Mouse (Mus musculus): ENCODE measurements around the gene Faim2. TPM values are rescaled to one million over a fixed set of nuclear protein-coding genes. Genes with fewer than 3 reads are reported as not detected.

The Faim2 gene
- total and polyA plus RNA-seq, 3 experiments, result 0.07 to 0.53 (median 0.39) TPM

DNA sequence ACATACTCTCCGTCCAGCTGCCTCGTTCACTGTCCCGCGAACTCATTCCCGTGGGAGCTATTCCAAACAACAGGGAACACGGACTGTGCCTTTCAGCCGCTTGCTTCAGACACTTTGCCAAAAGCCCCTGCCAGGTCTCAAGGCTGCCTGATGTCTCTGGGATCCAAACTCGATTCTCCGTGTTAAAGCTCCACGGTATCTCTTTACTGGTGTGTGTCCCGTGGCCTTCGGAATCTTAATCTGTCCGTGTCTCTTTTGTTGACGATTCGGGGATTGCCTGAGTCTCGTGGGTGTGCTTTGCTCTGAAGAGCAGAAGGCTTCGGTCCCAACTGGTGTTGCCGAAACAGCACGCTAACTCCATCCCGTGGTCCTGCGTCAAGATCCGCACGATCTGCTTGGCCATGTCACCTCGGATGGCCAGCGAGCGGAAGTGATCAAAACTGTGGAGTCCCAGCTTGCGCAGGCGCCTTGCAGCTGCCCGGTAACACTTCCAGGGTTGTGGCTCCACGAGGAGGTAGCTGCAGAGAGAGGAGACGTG lies 57.7 kb downstream of the Faim2 start:
- intact Hi-C loops (cut with DNase I), result loop anchor here (2.0 kb wide), 1 partner anchor 153 kb away; no protein-coding TSS in a partner anchor
- Histone ChIP-seq H3K27ac (peak overlapping the region; percentile 53), H3K36me3 (ENCODE audit: control insufficient read depth, insufficient read depth, low read length) (no peaks in the 10 kb centered on the region), H3K79me2 (replicated peaks; ENCODE audit: control insufficient read depth, insufficient read depth, low read length) (no peaks in the 10 kb centered on the region), H3K4me1 (ENCODE audit: control insufficient read depth, insufficient read depth, low read length) (peaks cover 6% of the 10 kb centered on the region), H3K27me3 (ENCODE audit: control insufficient read depth, insufficient read depth, low read length) (no peaks in the 10 kb centered on the region), H3K9ac (ENCODE audit: low read depth, low read length) (no peak overlapping the region), H3K4me3 (no peak overlapping the region; the same call in 1 of the 2 replicates)
- peak; percentile 67 to 70 for DNase-seq
- 65% methylated on average over 31 of the region's 31 CpGs for WGBS
- no peak for TF ChIP-seq CTCF (IDR thresholded peaks at IDR 0.05)
- peak; percentile 58; the same call in 1 of the 2 replicates for TF ChIP-seq POLR2A (IDR thresholded peaks at IDR 0.05; ENCODE audit: insufficient read depth, low read depth, low read length)
- TF ChIP-seq EP300 (IDR thresholded peaks at IDR 0.05; ENCODE audit: insufficient read depth, low read depth, low read length), result peak; percentile 70; the same call in 1 of the 2 replicates

DNA sequence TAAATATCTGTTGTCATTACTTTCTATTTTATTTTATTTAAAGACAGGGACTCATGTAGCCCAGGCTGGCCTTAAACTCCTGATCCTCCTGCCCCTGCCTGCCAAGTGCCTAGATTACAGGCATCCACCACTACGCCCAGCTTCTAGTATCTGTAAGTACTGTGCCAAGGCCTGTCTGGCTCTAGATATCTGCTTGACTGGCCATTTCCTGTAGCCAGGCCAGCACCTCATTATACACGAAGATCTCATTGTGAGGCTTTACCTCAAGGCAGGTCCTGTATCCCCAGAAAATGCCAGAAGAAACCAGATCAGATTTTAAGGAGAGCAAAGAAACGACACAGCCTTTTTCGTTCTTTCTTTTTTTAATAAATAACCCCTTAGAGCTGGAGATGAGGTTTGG lies 58.2 kb downstream of the Faim2 start:
- 54% methylated on average over 4 of the region's 4 CpGs for WGBS
- Histone ChIP-seq H3K4me1 (ENCODE audit: control insufficient read depth, insufficient read depth, low read length) (peaks cover 5% of the 10 kb centered on the region), H3K27me3 (ENCODE audit: control insufficient read depth, insufficient read depth, low read length) (no peaks in the 10 kb centered on the region), H3K36me3 (ENCODE audit: control insufficient read depth, insufficient read depth, low read length) (no peaks in the 10 kb centered on the region), H3K9ac (ENCODE audit: low read depth, low read length) (0 out of 2 replicates have a peak overlapping the region, but pooled peaks have one; percentile 28), H3K4me3 (no peak overlapping the region; the same call in 1 of the 2 replicates), H3K27ac (peak overlapping the region; percentile 53), H3K79me2 (replicated peaks; ENCODE audit: control insufficient read depth, insufficient read depth, low read length) (no peaks in the 10 kb centered on the region)
- TF ChIP-seq POLR2A (IDR thresholded peaks at IDR 0.05; ENCODE audit: insufficient read depth, low read depth, low read length) (no peak), EP300 (IDR thresholded peaks at IDR 0.05; ENCODE audit: insufficient read depth, low read depth, low read length) (no peak), CTCF (IDR thresholded peaks at IDR 0.05) (no peak)
- DNase-seq, result no peak
- intact Hi-C loops (cut with DNase I), result loop anchor here (2.0 kb wide), 1 partner anchor 153 kb away; no protein-coding TSS in a partner anchor

DNA sequence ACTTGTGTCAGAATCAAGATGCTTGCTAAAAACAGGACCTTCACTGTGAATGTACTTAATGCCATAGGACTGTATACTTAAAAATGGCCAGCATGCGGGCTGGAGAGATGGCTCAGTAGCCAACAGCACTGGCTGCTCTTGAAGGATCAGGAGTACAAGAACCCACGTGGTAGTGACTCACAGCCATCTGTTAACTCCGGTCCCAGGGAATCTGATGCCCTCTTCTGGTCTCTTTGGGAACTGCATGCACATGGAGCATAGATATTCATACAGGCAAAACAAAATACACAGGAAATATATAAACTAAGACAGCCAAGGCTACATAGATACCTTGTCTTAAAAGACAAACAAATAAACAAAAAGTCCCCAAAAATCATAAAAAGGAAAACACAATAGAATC lies 58.9 kb downstream of the Faim2 start:
- DNase-seq, result peak; percentile 73 to 74
- Histone ChIP-seq H3K4me3 (no peak overlapping the region), H3K4me1 (ENCODE audit: control insufficient read depth, insufficient read depth, low read length) (peaks cover 5% of the 10 kb centered on the region), H3K9ac (ENCODE audit: low read depth, low read length) (no peak overlapping the region), H3K79me2 (replicated peaks; ENCODE audit: control insufficient read depth, insufficient read depth, low read length) (no peaks in the 10 kb centered on the region), H3K36me3 (ENCODE audit: control insufficient read depth, insufficient read depth, low read length) (no peaks in the 10 kb centered on the region), H3K27ac (no peak overlapping the region), H3K27me3 (ENCODE audit: control insufficient read depth, insufficient read depth, low read length) (no peaks in the 10 kb centered on the region)
- intact Hi-C loops (cut with DNase I), result no loop called here
- 24% methylated on average over 3 of the region's 3 CpGs for WGBS
- TF ChIP-seq CTCF (IDR thresholded peaks at IDR 0.05), result peak; percentile 90
- peak; percentile 63; the same call in 1 of the 2 replicates for TF ChIP-seq EP300 (IDR thresholded peaks at IDR 0.05; ENCODE audit: insufficient read depth, low read depth, low read length)
- no peak for TF ChIP-seq POLR2A (IDR thresholded peaks at IDR 0.05; ENCODE audit: insufficient read depth, low read depth, low read length)

DNA sequence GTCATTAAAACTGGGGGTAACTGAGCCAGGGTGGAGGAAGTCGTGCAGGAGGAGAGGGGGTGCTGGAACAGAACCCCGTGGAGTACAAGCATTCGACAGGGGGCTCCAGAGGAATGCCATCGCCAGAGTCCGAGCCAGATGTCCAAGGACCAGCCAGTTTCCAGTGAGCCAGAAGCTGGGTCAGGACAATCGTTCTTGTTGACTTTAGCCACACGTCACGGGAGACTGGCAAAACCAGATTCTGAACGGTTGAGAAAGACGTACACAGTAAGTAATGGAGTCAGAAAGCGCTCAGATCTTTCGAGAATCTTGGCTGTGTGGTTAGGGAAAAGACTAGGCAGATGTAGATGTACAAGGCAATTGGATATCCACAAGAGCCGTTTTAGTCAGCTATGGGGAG lies 64.8 kb downstream of the Faim2 start:
- Histone ChIP-seq H3K36me3 (ENCODE audit: control insufficient read depth, insufficient read depth, low read length) (no peaks in the 10 kb centered on the region), H3K27ac (no peak overlapping the region), H3K27me3 (ENCODE audit: control insufficient read depth, insufficient read depth, low read length) (no peaks in the 10 kb centered on the region), H3K79me2 (replicated peaks; ENCODE audit: control insufficient read depth, insufficient read depth, low read length) (no peaks in the 10 kb centered on the region), H3K9ac (ENCODE audit: low read depth, low read length) (no peak overlapping the region), H3K4me3 (no peak overlapping the region), H3K4me1 (ENCODE audit: control insufficient read depth, insufficient read depth, low read length) (no peaks in the 10 kb centered on the region; the same call in 1 of the 2 replicates)
- DNase-seq, result no peak
- intact Hi-C loops (cut with DNase I), result no loop called here
- WGBS, result 71% methylated on average over 13 of the region's 13 CpGs
- no peak for TF ChIP-seq POLR2A (IDR thresholded peaks at IDR 0.05; ENCODE audit: insufficient read depth, low read depth, low read length)
- no peak for TF ChIP-seq CTCF (IDR thresholded peaks at IDR 0.05)
- TF ChIP-seq EP300 (IDR thresholded peaks at IDR 0.05; ENCODE audit: insufficient read depth, low read depth, low read length), result no peak

DNA sequence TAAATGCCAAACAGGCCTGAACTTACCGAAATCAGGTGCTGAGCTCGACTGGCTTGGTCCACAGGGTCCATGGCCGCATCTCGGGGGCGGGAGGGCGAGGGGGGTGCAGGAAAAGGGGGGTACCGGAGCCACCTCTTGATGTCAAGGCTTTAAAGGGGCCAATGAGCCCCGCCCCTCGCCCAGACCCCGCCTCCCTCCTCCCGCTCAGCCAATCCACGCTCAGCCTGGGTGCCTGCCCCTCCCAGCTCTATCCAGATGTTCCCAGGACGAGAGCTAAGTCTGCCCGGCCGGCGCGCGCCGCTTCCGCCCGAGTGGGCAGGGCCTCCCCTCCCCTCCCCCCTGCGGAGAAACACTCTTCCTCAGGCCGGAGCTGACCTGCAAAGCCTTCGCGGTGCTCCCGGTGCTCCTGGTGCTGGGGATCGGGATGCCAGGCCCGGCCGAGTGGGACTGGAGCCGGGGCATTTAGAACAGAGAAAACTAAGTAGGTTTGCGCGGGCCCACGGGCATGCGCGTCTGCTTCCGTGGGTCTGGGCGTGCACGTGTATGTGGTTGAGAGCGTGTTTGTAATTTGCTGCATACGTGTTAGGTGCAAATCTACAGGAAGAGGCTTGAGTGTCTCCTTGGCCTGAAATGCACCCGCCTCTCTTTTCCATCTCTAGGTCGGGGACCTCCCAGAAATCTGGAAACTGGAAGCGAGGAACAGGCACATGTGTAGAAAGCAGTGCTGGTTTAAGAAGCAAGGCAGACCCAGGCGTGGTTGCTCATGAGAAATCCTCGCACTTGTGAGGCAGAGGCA lies 70.2 kb downstream of the Faim2 start, which contains the start of gene Nckap5l:
Gene Nckap5l, minus strand, starts transcription at position 143 of the 796 bp plus-strand sequence.
- H3K27me3 ChIP-seq (ENCODE audit: control insufficient read depth, insufficient read depth, low read length), result no peaks in the 10 kb centered on the region
- no peaks in the 10 kb centered on the region; the same call in none of the 2 replicates for H3K4me1 ChIP-seq (ENCODE audit: control insufficient read depth, insufficient read depth, low read length)
- no peaks in the 10 kb centered on the region for H3K36me3 ChIP-seq (ENCODE audit: control insufficient read depth, insufficient read depth, low read length)
- peak; percentile 52 for TF ChIP-seq POLR2A (IDR thresholded peaks at IDR 0.05; ENCODE audit: insufficient read depth, low read depth, low read length)
- TF ChIP-seq CTCF (IDR thresholded peaks at IDR 0.05), result 0 out of 2 replicates have a peak, but pooled peaks have one; percentile 8
- 0 out of 2 replicates have a peak, but pooled peaks have one; percentile 5 for TF ChIP-seq EP300 (IDR thresholded peaks at IDR 0.05; ENCODE audit: insufficient read depth, low read depth, low read length)
- peak; percentile 92 to 93 for DNase-seq
- H3K27ac ChIP-seq, result peak within 1 kb of the TSS; percentile 93
- H3K9ac ChIP-seq (ENCODE audit: low read depth, low read length), result peak within 1 kb of the TSS; percentile 75
- H3K4me3 ChIP-seq, result peak within 1 kb of the TSS; percentile 96
- 1% methylated on average over 45 of the region's 45 CpGs for WGBS
- intact Hi-C loops (cut with DNase I), result loop anchor here (2.0 kb wide), 1 partner anchor 37 kb away; no protein-coding TSS in a partner anchor
- peaks cover 4% of the 10 kb centered on the region; the same call in 1 of the 2 replicates for H3K79me2 ChIP-seq (replicated peaks; ENCODE audit: control insufficient read depth, insufficient read depth, low read length)
